Mouse (Mus musculus): ENCODE measurements around the gene Fopnl. TPM values are rescaled to one million over a fixed set of nuclear protein-coding genes. Genes with fewer than 3 reads are reported as not detected.

Gene Fopnl
- 168 and 174 TPM in 2 replicates for polyA plus RNA-seq (2014; fragmentation: Nextera tagmentation; extraction: Ambion mirVana)

DNA sequence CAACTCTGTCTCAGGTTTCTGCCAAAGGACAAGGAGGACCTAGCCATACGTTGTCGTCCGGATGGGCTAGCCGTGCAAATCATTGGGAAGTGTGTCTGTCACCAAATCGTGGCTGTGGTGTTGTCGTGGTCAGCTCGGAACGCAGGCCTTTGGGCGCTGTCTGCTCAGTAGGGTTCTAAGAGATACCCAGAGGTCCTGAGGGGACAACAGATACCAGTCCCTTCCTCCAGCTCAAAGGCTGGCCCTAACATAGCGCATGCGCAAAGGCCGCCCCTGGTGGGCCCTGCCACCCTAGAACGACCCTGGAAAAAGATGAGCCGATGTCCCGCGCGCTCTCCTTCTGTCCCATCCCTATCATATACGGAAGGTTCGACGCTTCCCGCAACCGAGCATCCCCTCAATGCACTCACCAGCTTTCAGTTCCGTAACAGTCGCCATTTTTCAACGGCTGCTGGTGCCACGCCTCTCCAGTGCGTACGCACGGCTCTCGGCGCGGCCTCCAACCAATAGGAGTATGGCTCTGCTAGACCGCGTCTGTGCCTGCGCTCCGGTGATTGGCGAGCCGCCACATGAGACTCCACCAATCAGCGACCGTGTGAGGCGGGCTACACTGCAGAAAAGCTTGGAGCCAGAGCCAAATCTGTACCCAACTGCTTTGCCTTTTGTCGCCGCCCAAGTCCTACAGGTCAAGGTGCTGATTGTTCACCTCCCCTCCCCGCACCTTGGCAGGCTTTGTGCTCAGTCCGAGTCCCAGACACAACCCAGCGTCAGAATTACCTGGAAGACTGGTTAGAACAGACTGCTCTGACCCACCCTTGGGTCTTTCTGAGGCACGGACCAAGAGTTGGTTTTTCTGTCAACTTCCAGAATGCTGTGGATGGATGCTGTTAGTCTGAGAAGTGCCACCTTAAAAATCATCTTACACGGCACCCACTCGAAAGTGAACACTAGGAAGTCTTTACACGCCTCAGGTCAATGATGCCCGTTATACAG lies at the start of gene Fopnl:
TSS of gene Fopnl (minus strand) at position 522 of the 993 bp plus-strand sequence.
- H3K9me3 ChIP-seq (ENCODE audit: control insufficient read depth, low read length) = no peaks in the 10 kb centered on the region
- H3K9ac ChIP-seq (ENCODE audit: low read length) = peak within 1 kb of the TSS; percentile 74
- peaks cover 4% of the 10 kb centered on the region; the same call in 1 of the 2 replicates for H3K4me1 ChIP-seq (replicated peaks; ENCODE audit: control insufficient read depth, insufficient read depth, low read length)
- peak; percentile 96 for DNase-seq (ENCODE audit: low spot score)
- H3K27me3 ChIP-seq (ENCODE audit: control insufficient read depth, insufficient read depth, low read length) = no peaks in the 10 kb centered on the region
- H3K4me2 ChIP-seq (ENCODE audit: low read depth, low read length, severe bottlenecking) = peak within 1 kb of the TSS; percentile 51
- peak within 1 kb of the TSS; percentile 51; the same call in 1 of the 2 replicates for H3K27ac ChIP-seq (ENCODE audit: low read depth, low read length)
- WGBS = 4% methylated on average over 51 of the region's 51 CpGs
- H3K36me3 ChIP-seq (ENCODE audit: control insufficient read depth, insufficient read depth, low read length) = peaks cover 4% of the 10 kb centered on the region; the same call in 1 of the 2 replicates
- peak; percentile 100 for ATAC-seq (replicated peaks; ENCODE audit: low FRiP score)
- H3K4me3 ChIP-seq (ENCODE audit: low read depth, low read length) = peak within 1 kb of the TSS; percentile 54

GRCm38 (mm10) chr16:14366017-14366416 lies 48.8 kb upstream of the Fopnl start:
- no peaks in the 10 kb centered on the region; the same call in 1 of the 2 replicates for H3K4me1 ChIP-seq (replicated peaks; ENCODE audit: control insufficient read depth, insufficient read depth, low read length)
- H3K9me3 ChIP-seq (ENCODE audit: control insufficient read depth, low read length) = no peaks in the 10 kb centered on the region
- H3K4me2 ChIP-seq (ENCODE audit: low read depth, low read length, severe bottlenecking) = no peak overlapping the region
- H3K9ac ChIP-seq (ENCODE audit: low read length) = no peak overlapping the region
- H3K27ac ChIP-seq (ENCODE audit: low read depth, low read length) = no peak overlapping the region
- ATAC-seq (replicated peaks; ENCODE audit: low FRiP score) (no peak), DNase-seq (ENCODE audit: low spot score) (no peak)
- WGBS = 78% methylated on average over 1 of the region's 1 CpGs
- no peaks in the 10 kb centered on the region for H3K27me3 ChIP-seq (ENCODE audit: control insufficient read depth, insufficient read depth, low read length)
- no peak overlapping the region for H3K4me3 ChIP-seq (ENCODE audit: low read depth, low read length)
- no peaks in the 10 kb centered on the region for H3K36me3 ChIP-seq (ENCODE audit: control insufficient read depth, insufficient read depth, low read length)

DNA sequence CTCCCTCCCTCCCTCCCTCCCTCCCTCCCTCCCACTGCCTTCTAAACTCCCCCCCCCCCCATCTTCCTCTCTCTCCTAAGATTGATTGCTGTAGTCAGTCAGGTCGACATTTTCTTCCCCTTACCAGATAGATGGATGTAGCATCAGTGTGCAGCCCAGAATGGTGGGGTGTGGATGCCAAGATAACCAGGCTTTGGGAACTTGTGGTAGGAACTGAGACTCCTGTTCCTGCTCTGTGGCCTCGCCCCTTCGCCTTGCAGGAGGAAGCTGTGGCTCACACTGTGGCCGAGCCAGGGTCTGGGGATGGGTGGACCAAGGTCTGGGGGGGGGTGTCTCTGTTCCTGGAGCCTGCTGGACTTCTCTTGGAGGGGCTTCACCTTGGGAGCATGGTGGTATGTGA lies 48.3 kb upstream of the Fopnl start:
- Histone ChIP-seq H3K4me1 (replicated peaks; ENCODE audit: control insufficient read depth, insufficient read depth, low read length) (no peaks in the 10 kb centered on the region; the same call in 1 of the 2 replicates), H3K9me3 (ENCODE audit: control insufficient read depth, low read length) (no peaks in the 10 kb centered on the region), H3K4me2 (ENCODE audit: low read depth, low read length, severe bottlenecking) (no peak overlapping the region), H3K27ac (ENCODE audit: low read depth, low read length) (no peak overlapping the region), H3K9ac (ENCODE audit: low read length) (no peak overlapping the region), H3K4me3 (ENCODE audit: low read depth, low read length) (no peak overlapping the region), H3K27me3 (ENCODE audit: control insufficient read depth, insufficient read depth, low read length) (no peaks in the 10 kb centered on the region), H3K36me3 (ENCODE audit: control insufficient read depth, insufficient read depth, low read length) (no peaks in the 10 kb centered on the region)
- WGBS = 86% methylated on average over 4 of the region's 4 CpGs
- no peak for ATAC-seq (replicated peaks; ENCODE audit: low FRiP score)
- DNase-seq (ENCODE audit: low spot score) = no peak

DNA sequence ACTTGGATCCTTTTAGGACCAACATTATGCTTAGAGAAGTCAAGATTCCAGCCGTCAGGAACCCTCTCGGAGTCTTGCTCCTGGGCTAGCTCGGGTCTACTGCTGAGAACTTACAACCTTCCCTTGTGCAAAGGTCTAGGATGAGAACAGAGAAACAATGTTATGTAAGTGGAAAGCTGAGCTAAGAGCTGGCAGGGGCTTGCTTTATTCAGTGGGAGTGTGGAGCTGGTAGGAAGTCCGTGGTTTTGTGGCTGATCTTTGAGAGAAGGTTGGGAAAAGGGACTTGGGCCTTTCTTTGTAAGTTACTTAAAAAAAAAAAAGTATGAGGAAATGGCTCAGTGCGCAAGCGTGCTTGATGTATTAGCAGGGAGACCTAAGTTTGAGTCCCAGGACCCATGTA lies 46.9 kb upstream of the Fopnl start:
- Histone ChIP-seq H3K4me2 (ENCODE audit: low read depth, low read length, severe bottlenecking) (no peak overlapping the region), H3K4me1 (replicated peaks; ENCODE audit: control insufficient read depth, insufficient read depth, low read length) (no peaks in the 10 kb centered on the region; the same call in 1 of the 2 replicates), H3K36me3 (ENCODE audit: control insufficient read depth, insufficient read depth, low read length) (no peaks in the 10 kb centered on the region), H3K27ac (ENCODE audit: low read depth, low read length) (no peak overlapping the region), H3K9me3 (ENCODE audit: control insufficient read depth, low read length) (no peaks in the 10 kb centered on the region), H3K27me3 (ENCODE audit: control insufficient read depth, insufficient read depth, low read length) (no peaks in the 10 kb centered on the region), H3K9ac (ENCODE audit: low read length) (no peak overlapping the region), H3K4me3 (ENCODE audit: low read depth, low read length) (no peak overlapping the region)
- ATAC-seq (replicated peaks; ENCODE audit: low FRiP score) (no peak), DNase-seq (ENCODE audit: low spot score) (no peak)
- WGBS = 88% methylated on average over 6 of the region's 6 CpGs

- H3K4me2 ChIP-seq (ENCODE audit: low read depth, low read length, severe bottlenecking) = no peak overlapping the region
- no peaks in the 10 kb centered on the region; the same call in 1 of the 2 replicates for H3K4me1 ChIP-seq (replicated peaks; ENCODE audit: control insufficient read depth, insufficient read depth, low read length)
- DNase-seq (ENCODE audit: low spot score) = no peak
- H3K4me3 ChIP-seq (ENCODE audit: low read depth, low read length) = no peak overlapping the region
- no peak overlapping the region for H3K27ac ChIP-seq (ENCODE audit: low read depth, low read length)
- H3K36me3 ChIP-seq (ENCODE audit: control insufficient read depth, insufficient read depth, low read length) = no peaks in the 10 kb centered on the region
- no peak for ATAC-seq (replicated peaks; ENCODE audit: low FRiP score)
- no peak overlapping the region for H3K9ac ChIP-seq (ENCODE audit: low read length)
- H3K27me3 ChIP-seq (ENCODE audit: control insufficient read depth, insufficient read depth, low read length) = no peaks in the 10 kb centered on the region
- H3K9me3 ChIP-seq (ENCODE audit: control insufficient read depth, low read length) = no peaks in the 10 kb centered on the region
- 92% methylated on average over 3 of the region's 3 CpGs for WGBS
These were observed 46.3 kb upstream of the Fopnl start for GRCm38 (mm10) chr16:14363496-14363895.

- Histone ChIP-seq H3K27ac (ENCODE audit: low read depth, low read length) (no peak overlapping the region), H3K4me2 (ENCODE audit: low read depth, low read length, severe bottlenecking) (peak overlapping the region; percentile 88), H3K9ac (ENCODE audit: low read length) (peak overlapping the region; percentile 79), H3K9me3 (ENCODE audit: control insufficient read depth, low read length) (no peaks in the 10 kb centered on the region), H3K27me3 (ENCODE audit: control insufficient read depth, insufficient read depth, low read length) (no peaks in the 10 kb centered on the region), H3K36me3 (ENCODE audit: control insufficient read depth, insufficient read depth, low read length) (no peaks in the 10 kb centered on the region), H3K4me1 (replicated peaks; ENCODE audit: control insufficient read depth, insufficient read depth, low read length) (no peaks in the 10 kb centered on the region; the same call in 1 of the 2 replicates), H3K4me3 (ENCODE audit: low read depth, low read length) (peak overlapping the region; percentile 75)
- ATAC-seq (replicated peaks; ENCODE audit: low FRiP score) (no peak), DNase-seq (ENCODE audit: low spot score) (no peak)
- 32% methylated on average over 7 of the region's 7 CpGs for WGBS
These were observed 45.1 kb upstream of the Fopnl start for GRCm38 (mm10) chr16:14362099-14362820.

GRCm38 (mm10) chr16:14361362-14362098 lies 44.3 kb upstream of the Fopnl start, which contains the start of gene Abcc1:
Gene Abcc1, plus strand, starts transcription at chr16:14361558.
- no peaks in the 10 kb centered on the region for H3K9me3 ChIP-seq (ENCODE audit: control insufficient read depth, low read length)
- H3K4me1 ChIP-seq (replicated peaks; ENCODE audit: control insufficient read depth, insufficient read depth, low read length) = no peaks in the 10 kb centered on the region; the same call in 1 of the 2 replicates
- no peaks in the 10 kb centered on the region for H3K27me3 ChIP-seq (ENCODE audit: control insufficient read depth, insufficient read depth, low read length)
- DNase-seq (ENCODE audit: low spot score) = peak; percentile 90
- H3K36me3 ChIP-seq (ENCODE audit: control insufficient read depth, insufficient read depth, low read length) = no peaks in the 10 kb centered on the region
- peak; percentile 98 for ATAC-seq (replicated peaks; ENCODE audit: low FRiP score)
- H3K27ac ChIP-seq (ENCODE audit: low read depth, low read length) = no peak within 1 kb of the TSS
- H3K4me3 ChIP-seq (ENCODE audit: low read depth, low read length) = peak within 1 kb of the TSS; percentile 75
- peak within 1 kb of the TSS; percentile 79 for H3K9ac ChIP-seq (ENCODE audit: low read length)
- 0% methylated on average over 38 of the region's 64 CpGs for WGBS
- peak within 1 kb of the TSS; percentile 88 for H3K4me2 ChIP-seq (ENCODE audit: low read depth, low read length, severe bottlenecking)

DNA sequence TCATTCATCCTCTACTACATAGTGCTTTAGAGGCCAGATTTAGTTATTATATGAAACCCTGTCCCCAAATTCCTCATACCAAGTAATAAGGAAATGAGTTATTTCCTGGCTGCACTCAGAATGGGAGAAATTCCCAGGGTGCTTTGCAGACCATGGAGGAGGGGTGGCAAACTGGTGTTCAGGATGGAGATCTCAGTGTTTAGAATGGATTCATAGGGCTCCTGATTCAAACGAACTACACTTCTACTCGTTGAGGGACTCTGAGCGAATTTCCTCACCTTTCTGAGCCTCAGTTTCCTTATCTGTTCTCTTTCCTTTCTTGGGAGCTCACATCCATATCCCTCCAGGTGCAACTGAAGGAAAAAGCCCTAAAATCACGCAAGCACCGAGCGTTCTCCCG lies 43.7 kb upstream of the Fopnl start:
- Histone ChIP-seq H3K4me3 (ENCODE audit: low read depth, low read length) (peak overlapping the region; percentile 75), H3K4me1 (replicated peaks; ENCODE audit: control insufficient read depth, insufficient read depth, low read length) (no peaks in the 10 kb centered on the region; the same call in 1 of the 2 replicates), H3K4me2 (ENCODE audit: low read depth, low read length, severe bottlenecking) (peak overlapping the region; percentile 88), H3K36me3 (ENCODE audit: control insufficient read depth, insufficient read depth, low read length) (no peaks in the 10 kb centered on the region), H3K9me3 (ENCODE audit: control insufficient read depth, low read length) (no peaks in the 10 kb centered on the region), H3K27me3 (ENCODE audit: control insufficient read depth, insufficient read depth, low read length) (no peaks in the 10 kb centered on the region), H3K27ac (ENCODE audit: low read depth, low read length) (no peak overlapping the region), H3K9ac (ENCODE audit: low read length) (peak overlapping the region; percentile 79)
- 1% methylated on average over 7 of the region's 7 CpGs for WGBS
- ATAC-seq (replicated peaks; ENCODE audit: low FRiP score) (no peak; the same call in none of the 2 replicates), DNase-seq (ENCODE audit: low spot score) (no peak)

All from forebrain, embryonic 11.5 days (tissue).